Mouse (Mus musculus): Measurements from ENCODE around the gene Ptger4. TPM values are rescaled to one million over a fixed set of nuclear protein-coding genes. Genes with fewer than 3 reads are reported as not detected.

The Ptger4 gene
- 18.2 and 18.3 TPM in 2 replicates for polyA plus RNA-seq (2015; fragmentation: Nextera tagmentation; extraction: Ambion mirVana)

GRCm38 (mm10) chr15:5243959-5244905 is at the start of gene Ptger4:
Gene Ptger4 (minus strand): TSS chr15:5244187.
- peak; percentile 96 for DNase-seq (ENCODE audit: low spot score)

DNA sequence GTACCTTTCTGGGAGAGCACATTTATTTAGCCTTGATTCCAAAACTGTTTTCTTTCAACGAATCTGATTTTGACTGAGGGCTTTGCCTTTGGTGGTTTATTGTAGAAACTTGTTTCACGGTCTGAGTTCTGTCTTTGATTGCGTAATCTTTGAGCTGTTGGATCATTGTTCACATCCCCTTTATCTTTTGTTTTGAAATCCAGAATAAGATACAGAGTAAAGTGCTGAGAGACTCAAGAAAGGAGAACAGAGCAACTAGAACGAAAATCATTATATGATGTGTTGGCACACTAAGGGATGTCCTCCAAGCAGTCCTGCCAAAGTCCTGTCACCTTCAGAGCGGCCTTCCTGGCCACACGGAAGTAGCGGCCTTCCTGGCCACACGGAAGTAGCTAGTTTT is 44.4 kb upstream of the Ptger4 start:
- no peak for DNase-seq (ENCODE audit: low spot score)

- DNase-seq (ENCODE audit: low spot score): no peak
These were observed 43.1 kb upstream of the Ptger4 start for GRCm38 (mm10) chr15:5287072-5287471.

DNA sequence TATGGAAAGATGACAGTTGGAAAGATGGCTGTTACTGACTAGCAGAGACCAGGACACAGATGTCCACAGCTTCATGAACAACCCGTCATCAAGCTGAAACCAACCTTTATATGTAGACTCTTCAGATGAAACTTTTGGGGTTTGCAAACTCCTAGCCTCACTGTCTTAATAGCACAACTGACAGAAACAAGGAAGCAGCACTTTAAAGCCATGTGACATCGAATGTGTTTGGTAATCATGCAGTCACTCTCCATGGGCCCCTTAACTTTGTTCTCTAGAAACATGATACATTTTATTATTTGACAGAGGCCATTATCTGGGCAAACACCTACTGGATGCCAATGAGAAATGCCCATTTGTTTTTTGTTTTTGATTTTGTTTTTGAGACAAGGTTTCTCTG is 37.3 kb upstream of the Ptger4 start:
- DNase-seq (ENCODE audit: low spot score): no peak

DNA sequence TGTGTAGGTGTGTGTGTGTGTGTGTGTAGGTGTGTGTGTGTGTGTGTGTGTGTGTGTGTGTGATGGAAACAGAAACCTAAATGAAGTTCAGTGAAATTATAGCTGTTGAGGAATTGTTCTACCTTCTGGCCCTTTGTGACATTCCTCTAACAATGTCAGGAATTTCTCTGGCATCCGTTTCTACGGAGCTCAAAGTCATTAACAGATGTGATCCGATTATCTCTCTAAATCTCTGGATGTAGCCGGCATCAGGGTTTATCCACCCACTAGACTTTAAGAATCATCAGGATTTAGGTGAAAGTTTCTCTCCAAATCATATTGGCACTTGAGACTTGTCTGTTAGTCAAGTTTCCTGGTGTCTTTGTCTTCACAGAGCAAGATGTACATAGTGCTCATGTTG is 35.8 kb upstream of the Ptger4 start:
- DNase-seq (ENCODE audit: low spot score): no peak

DNA sequence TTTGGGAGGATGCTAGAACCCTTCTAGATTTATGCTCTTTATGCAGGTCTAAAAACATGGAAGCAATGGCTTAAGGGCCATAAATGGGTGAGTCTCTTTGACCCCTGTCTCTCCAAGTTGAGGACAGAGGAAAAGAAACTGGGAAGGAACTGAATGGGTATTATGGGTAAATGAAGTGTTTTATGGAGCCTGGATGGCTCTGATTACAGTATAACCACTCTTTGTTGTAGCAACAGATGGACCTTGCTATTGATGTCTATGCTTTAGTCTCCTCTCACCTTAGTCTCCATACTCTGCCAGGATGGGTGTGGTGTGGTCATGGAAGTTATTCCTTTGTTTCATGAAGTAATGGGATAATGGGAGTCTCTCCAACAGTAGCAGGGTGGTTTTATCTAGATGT is 34.5 kb upstream of the Ptger4 start:
- no peak for DNase-seq (ENCODE audit: low spot score)

GRCm38 (mm10) chr15:5273981-5274380 is 30.0 kb upstream of the Ptger4 start:
- DNase-seq (ENCODE audit: low spot score): peak; percentile 33

DNA sequence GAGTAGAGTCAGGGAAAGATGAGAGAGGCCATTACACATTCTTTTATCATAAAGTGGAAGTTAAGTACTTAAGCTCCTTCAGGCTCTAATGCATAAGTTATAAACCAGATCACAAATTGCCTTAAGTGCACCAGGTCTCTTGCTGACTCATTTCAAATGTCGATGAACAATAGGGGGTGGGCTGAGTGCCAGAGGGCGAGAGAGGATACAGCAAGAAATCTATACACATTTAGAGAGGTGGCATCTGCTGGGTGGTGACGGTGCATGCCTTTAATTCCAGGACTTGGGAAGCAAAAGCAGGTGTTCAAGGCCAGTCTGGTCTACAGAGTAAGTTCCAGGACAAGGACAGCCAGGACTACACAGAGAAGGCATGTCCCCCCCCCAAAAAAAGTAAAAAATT is 22.1 kb upstream of the Ptger4 start:
- DNase-seq (ENCODE audit: low spot score): no peak

DNA sequence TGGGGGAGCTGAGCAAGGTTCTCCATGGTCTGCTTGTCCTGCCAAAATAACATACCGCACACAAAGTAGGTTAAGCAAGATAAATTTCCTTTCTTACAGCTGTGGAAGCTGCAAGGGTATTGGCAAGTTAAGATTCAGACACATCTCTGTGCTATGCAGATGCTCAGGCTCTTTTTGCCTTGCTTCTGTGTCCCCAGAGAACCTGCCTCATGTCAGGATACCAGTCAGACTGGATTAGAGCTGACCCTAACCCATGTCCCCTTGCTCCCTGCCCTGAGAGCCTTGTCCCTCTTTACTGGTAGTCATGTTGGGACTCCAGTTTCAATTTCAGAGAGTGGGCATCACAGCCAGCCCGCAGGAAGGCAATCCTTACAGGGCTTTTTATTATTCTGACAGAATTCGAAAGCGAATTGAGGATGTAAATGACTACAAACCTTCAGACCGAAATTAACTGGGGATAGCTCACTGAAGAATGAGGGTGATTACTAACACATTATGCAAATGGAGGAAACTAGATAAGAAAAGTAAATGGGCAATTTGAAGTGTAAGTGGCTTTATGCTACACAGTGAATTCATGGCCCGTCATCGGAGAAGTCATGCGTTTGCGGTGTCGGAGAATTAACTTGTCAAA is 19.0 kb upstream of the Ptger4 start:
- no peak for DNase-seq (ENCODE audit: low spot score)

- DNase-seq (ENCODE audit: low spot score): no peak
These were observed 18.2 kb upstream of the Ptger4 start for GRCm38 (mm10) chr15:5262095-5262667.

GRCm38 (mm10) chr15:5261004-5261403 is 17.0 kb upstream of the Ptger4 start:
- no peak for DNase-seq (ENCODE audit: low spot score)

- DNase-seq (ENCODE audit: low spot score): no peak
These were observed 16.2 kb upstream of the Ptger4 start for GRCm38 (mm10) chr15:5260183-5260582.

GRCm38 (mm10) chr15:5250182-5250581 is 6.2 kb upstream of the Ptger4 start:
- DNase-seq (ENCODE audit: low spot score): no peak

DNA sequence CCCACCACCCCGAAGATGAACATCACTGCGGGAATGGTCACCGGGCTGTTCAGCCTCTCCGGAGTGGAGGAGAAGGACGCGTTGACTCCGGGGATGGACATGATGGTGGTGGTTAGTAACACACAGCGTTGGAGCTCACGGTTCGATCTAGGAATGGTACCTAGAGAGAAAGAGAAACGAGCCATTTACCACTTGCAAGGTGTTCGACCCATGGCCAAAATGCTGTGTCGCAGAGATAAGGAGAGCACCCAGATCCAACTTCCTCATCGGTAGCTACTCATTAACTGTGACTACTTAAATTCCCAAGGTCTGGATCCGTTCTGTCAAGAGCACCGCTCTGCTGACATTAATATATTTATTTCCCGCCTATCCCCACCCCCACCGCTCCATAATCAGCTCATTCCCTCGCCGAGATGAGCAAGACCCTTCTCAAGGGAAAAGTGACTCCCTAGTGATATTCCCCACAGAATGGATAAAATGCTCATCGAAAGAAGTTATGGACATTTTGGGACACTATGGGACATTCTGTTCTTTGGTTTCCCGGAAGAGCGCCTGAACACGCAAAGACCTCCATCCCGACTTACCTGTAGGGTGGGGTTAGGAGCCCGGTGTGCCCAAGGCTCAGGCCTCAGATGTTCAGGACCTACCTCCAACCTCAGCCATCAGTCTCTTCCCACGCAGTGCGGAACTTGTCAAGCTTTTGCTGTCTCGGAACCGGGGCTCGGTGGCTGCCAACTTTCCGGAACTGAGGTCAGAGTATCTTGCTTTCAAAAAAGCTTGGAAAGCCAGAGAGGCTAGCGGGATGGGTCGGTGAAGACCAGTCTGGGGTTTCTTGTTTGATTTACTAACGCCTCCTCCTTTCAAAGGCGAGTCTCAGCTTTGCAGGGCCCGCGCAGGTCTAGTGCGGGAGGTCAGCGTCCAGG is 690 bp downstream of the Ptger4 start:
- DNase-seq (ENCODE audit: low spot score): peak; percentile 24

DNA sequence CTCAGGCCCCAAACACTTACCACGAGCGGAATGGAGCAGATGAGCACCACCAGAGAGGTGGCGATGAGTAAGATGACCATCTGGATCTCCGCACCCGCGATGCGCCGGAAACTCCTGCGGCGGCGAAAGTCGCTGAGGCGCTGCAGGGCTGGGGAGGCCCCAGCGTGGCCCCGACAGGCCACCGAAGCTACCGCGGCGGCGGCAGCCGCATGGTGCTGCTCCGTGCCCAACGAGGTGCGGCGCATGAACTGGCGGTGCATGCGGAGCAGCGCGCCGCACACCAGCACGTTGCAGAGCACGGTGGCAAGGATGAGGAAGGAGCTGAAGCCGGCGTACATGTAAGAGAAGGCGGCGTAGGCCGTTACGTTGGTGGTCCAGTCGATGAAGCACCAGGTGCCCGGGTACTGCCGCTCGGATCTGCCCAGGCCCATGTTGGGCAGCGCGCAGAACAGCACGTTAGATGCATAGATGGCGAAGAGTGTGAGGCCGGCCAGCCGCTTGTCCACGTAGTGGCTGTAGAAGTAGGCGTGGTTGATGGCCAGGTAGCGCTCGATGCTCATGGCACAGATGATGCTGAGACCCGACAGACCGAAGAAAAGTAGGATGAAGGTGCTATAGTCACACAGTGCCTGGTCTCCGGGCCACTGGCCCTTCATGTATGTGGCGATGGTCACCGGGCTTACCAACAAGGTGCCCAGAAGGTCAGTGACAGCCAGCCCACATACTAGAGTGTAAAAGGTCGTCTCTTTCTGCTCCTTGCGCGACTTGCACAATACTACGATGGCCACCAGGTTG is 1.5 kb downstream of the Ptger4 start:
- DNase-seq (ENCODE audit: low spot score): peak; percentile 52

- peak; percentile 79 for DNase-seq (ENCODE audit: low spot score)
These were observed 2.4 kb downstream of the Ptger4 start for GRCm38 (mm10) chr15:5241304-5242201.

- no peak for DNase-seq (ENCODE audit: low spot score)
These were observed 3.6 kb downstream of the Ptger4 start for GRCm38 (mm10) chr15:5240360-5240759.

GRCm38 (mm10) chr15:5239901-5240300 is 4.1 kb downstream of the Ptger4 start:
- DNase-seq (ENCODE audit: low spot score): peak; percentile 41

GRCm38 (mm10) chr15:5239361-5239760 is 4.6 kb downstream of the Ptger4 start:
- peak; percentile 27 for DNase-seq (ENCODE audit: low spot score)
